Mouse (Mus musculus): ENCODE results near the gene Gm11077. TPM values are rescaled to one million over a fixed set of nuclear protein-coding genes. Genes with fewer than 3 reads are reported as not detected.

The Gm11077 gene
- polyA plus RNA-seq (2012; rRNA removed): not detected in 2 replicates

DNA sequence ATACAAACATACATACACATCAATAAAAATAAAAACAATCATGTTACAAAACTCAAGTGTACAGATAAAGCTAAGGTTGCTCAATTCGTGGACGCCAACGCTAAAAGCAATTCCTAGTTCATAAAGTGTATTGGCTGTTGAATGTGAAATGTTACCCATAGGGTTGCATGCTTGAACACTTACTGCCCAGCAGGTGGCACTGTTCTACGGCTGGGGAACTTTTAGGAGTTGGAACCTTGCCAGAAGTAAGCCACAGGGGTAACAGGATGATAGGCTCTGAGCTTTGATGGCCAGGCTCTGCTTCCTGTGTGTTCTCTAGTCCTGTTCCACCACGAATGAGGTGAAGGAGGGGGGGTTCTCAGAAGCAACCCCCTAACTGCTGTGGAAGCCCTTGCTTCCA lies at the start of gene Gm11077:
Gm11077 (plus strand) TSS at position 13 of the 400 bp plus-strand sequence.
- H3K4me1 ChIP-seq (ENCODE audit: control insufficient read depth, insufficient read depth, low read length): no peaks in the 10 kb centered on the region
- TF ChIP-seq CTCF (IDR thresholded peaks at IDR 0.05; ENCODE audit: extremely low read depth, insufficient read depth, low read length): no peak
- no peak for TF ChIP-seq POLR2A (IDR thresholded peaks at IDR 0.05; ENCODE audit: extremely low read depth, insufficient read depth, low read length)
- no peak within 1 kb of the TSS for H3K4me3 ChIP-seq (ENCODE audit: insufficient read depth, low read length)
- H3K27ac ChIP-seq (ENCODE audit: insufficient read depth, low read length): no peak within 1 kb of the TSS

DNA sequence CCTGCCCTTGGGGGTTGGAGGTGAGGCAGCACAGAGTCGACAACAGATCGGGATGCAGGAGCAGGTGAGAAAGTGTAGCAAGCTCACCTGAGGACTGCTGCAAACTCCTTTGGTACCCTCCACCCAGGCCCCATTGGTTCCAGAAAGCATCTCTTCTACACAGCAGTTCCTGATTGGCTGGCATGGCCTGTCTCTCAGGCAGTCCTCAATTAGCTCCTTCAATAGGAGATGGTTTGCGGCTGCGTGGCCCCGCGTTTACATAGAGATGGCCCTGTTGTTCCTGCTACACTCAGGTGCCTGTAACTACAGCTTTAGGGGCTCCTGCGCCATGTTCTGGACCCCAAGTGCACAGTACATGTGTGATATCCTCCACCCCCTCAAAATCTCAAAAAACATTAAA lies 48.4 kb upstream of the Gm11077 start:
- Histone ChIP-seq H3K4me1 (ENCODE audit: control insufficient read depth, insufficient read depth, low read length) (peaks cover 2% of the 10 kb centered on the region; the same call in 1 of the 2 replicates), H3K27ac (ENCODE audit: insufficient read depth, low read length) (no peak overlapping the region), H3K4me3 (ENCODE audit: insufficient read depth, low read length) (no peak overlapping the region)
- no peak for TF ChIP-seq POLR2A (IDR thresholded peaks at IDR 0.05; ENCODE audit: extremely low read depth, insufficient read depth, low read length)
- no peak for TF ChIP-seq CTCF (IDR thresholded peaks at IDR 0.05; ENCODE audit: extremely low read depth, insufficient read depth, low read length)

DNA sequence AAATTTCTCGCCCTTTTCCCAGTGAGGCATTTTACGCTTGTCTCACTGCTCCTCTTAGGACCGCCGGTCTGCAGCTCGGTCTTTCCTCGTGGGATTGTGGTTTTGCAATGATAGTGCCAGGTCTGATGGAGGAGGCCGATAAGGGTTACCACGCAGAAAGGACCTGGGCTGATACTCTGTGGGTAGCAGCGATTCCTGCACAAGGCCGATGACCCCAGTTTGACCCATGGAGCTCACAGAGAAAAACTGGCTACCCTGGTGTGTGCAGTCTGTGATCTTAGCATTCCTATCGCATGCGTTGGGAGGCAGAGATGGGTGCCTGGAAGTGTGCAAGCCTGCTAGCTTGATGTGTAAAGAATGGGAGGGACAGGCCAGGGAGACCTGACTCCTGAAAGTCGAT lies 46.3 kb upstream of the Gm11077 start:
- no peak overlapping the region for H3K27ac ChIP-seq (ENCODE audit: insufficient read depth, low read length)
- H3K4me1 ChIP-seq (ENCODE audit: control insufficient read depth, insufficient read depth, low read length): peaks cover 2% of the 10 kb centered on the region; the same call in 1 of the 2 replicates
- TF ChIP-seq POLR2A (IDR thresholded peaks at IDR 0.05; ENCODE audit: extremely low read depth, insufficient read depth, low read length) (no peak), CTCF (IDR thresholded peaks at IDR 0.05; ENCODE audit: extremely low read depth, insufficient read depth, low read length) (no peak)
- no peak overlapping the region for H3K4me3 ChIP-seq (ENCODE audit: insufficient read depth, low read length)

DNA sequence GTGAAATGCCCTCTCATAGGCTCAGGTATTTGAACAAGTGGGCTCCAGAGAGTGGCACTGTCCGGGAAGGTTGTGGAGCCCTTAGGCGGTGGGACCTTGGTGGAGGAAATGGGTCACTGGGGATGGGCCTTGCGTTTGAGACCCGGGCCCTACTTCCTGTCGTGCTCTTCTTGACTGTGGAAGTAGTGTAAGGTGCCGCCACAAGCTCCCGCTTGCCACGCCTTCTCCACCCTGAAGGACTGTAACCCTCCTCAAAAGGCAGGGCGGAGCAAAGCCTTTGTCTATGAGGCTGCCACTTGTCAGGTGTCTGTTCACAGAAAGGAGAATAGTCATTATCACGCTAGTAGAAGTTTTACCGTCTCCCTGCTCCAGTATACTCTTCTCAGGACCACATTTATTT lies 44.7 kb upstream of the Gm11077 start:
- TF ChIP-seq POLR2A (IDR thresholded peaks at IDR 0.05; ENCODE audit: extremely low read depth, insufficient read depth, low read length) (no peak), CTCF (IDR thresholded peaks at IDR 0.05; ENCODE audit: extremely low read depth, insufficient read depth, low read length) (no peak)
- Histone ChIP-seq H3K4me3 (ENCODE audit: insufficient read depth, low read length) (no peak overlapping the region), H3K4me1 (ENCODE audit: control insufficient read depth, insufficient read depth, low read length) (no peaks in the 10 kb centered on the region), H3K27ac (ENCODE audit: insufficient read depth, low read length) (no peak overlapping the region)

DNA sequence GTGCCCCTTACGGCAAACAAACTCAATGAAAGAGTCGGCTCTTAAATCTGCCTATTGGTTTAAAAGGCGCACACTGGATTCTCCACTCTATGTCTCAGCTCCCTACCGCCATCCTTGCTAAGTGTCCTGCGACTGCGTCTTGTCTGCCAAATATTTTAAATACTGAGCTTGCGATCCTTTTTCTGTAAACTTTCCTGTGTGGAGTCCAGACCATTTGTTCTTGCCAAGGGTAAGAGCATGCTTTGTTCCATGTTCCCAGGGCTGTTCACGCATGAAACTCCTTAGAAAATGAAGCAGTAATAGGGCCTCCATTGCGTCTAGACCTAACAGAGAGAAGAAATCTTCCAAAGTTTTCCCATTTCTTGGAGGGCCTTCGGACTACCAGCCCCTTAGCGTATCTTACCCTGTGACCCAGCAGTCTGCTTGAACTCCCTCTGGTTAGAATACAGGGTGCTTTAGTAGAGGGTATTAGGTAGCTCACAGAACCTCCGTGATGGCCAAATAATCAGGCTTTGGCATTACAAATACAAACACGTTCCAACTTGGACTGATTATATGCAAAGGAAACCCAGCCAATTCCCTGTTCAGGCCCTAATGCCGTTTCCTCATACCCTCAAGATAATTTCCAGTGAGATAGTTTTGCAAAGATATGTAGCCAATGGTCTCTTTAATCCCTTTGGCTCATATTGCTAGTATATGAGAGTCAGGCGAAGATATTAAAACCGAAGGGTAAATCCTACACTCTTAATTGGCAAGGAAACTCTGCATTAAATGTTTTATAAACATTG lies 39.3 kb upstream of the Gm11077 start:
- TF ChIP-seq CTCF (IDR thresholded peaks at IDR 0.05; ENCODE audit: extremely low read depth, insufficient read depth, low read length) (no peak), POLR2A (IDR thresholded peaks at IDR 0.05; ENCODE audit: extremely low read depth, insufficient read depth, low read length) (no peak)
- Histone ChIP-seq H3K27ac (ENCODE audit: insufficient read depth, low read length) (no peak overlapping the region), H3K4me3 (ENCODE audit: insufficient read depth, low read length) (no peak overlapping the region), H3K4me1 (ENCODE audit: control insufficient read depth, insufficient read depth, low read length) (no peaks in the 10 kb centered on the region)

DNA sequence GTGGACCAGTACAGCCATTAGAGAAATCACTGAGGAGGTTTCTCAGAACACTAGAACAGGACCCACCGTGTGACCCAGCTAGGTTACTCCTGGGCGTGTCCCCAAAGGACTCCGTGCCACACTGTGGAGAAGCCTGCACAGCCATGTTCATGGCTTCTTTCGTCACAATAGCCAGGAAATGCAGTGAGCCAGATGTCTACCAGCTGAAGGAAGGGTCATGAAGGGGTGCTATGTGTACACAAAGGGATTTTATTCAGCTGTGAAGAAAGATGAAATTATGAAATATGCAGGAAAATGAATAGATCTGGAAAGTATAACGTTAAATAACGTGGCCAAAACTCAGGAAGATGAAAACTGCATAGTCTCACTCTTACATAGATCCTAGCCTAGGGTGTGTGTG lies 36.9 kb upstream of the Gm11077 start:
- Histone ChIP-seq H3K27ac (ENCODE audit: insufficient read depth, low read length) (no peak overlapping the region), H3K4me3 (ENCODE audit: insufficient read depth, low read length) (no peak overlapping the region), H3K4me1 (ENCODE audit: control insufficient read depth, insufficient read depth, low read length) (no peaks in the 10 kb centered on the region)
- TF ChIP-seq CTCF (IDR thresholded peaks at IDR 0.05; ENCODE audit: extremely low read depth, insufficient read depth, low read length) (no peak), POLR2A (IDR thresholded peaks at IDR 0.05; ENCODE audit: extremely low read depth, insufficient read depth, low read length) (no peak)

DNA sequence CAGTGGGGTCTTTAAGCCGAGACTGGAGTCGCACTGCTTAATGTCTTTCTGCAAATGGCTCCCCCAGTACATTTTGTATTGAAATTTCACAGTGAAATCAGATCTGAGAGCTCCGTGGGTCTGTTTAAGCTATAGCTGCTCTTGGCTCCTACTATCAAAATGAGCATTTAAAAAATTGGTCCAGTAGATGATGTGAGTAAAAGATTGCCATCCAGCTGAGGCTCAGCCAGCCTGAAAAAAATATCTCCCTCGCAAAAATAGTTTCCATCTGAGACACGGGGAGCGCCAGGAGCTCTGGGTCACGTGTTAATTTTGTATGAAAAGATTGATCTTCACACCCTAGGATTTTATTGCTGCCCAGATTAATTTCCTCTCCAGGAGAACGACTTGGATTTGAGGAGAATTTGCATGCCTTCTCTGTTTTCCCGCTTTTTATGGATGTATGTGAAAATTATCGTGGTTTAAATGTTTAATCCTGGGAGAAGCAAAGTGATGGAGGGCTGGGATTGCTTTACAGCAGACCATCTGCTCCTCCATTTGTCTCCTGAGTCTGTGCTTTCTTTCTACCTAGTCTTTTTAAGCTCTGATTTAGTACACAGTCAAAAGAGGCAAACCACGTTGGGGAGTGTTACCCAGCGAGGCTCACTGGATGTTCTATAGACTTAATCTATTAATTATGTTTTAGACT lies 32.7 kb upstream of the Gm11077 start:
- Histone ChIP-seq H3K27ac (ENCODE audit: insufficient read depth, low read length) (no peak overlapping the region), H3K4me1 (ENCODE audit: control insufficient read depth, insufficient read depth, low read length) (no peaks in the 10 kb centered on the region), H3K4me3 (ENCODE audit: insufficient read depth, low read length) (no peak overlapping the region)
- no peak for TF ChIP-seq CTCF (IDR thresholded peaks at IDR 0.05; ENCODE audit: extremely low read depth, insufficient read depth, low read length)
- no peak for TF ChIP-seq POLR2A (IDR thresholded peaks at IDR 0.05; ENCODE audit: extremely low read depth, insufficient read depth, low read length)

DNA sequence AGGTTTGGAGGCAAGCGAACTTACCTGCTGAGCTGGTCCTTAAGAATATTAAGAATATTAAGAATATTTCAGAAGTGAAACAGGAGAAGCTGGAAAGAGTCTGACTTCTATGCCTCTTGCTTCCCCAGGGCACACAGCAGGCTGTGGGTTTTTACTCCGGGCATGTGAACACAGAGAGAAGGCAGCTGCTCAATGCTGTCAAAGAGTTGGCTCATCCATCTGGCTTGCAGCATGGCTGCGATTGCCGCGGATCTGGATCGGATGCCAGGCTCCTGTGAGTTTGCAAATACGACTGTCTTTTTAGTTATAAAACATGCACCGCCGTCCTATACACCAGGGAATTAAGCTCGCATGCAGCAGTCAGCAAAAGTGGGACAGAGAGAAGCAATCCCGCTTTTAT lies 31.1 kb upstream of the Gm11077 start:
- Histone ChIP-seq H3K4me1 (ENCODE audit: control insufficient read depth, insufficient read depth, low read length) (no peaks in the 10 kb centered on the region), H3K27ac (ENCODE audit: insufficient read depth, low read length) (no peak overlapping the region), H3K4me3 (ENCODE audit: insufficient read depth, low read length) (no peak overlapping the region)
- TF ChIP-seq CTCF (IDR thresholded peaks at IDR 0.05; ENCODE audit: extremely low read depth, insufficient read depth, low read length): no peak
- no peak for TF ChIP-seq POLR2A (IDR thresholded peaks at IDR 0.05; ENCODE audit: extremely low read depth, insufficient read depth, low read length)

DNA sequence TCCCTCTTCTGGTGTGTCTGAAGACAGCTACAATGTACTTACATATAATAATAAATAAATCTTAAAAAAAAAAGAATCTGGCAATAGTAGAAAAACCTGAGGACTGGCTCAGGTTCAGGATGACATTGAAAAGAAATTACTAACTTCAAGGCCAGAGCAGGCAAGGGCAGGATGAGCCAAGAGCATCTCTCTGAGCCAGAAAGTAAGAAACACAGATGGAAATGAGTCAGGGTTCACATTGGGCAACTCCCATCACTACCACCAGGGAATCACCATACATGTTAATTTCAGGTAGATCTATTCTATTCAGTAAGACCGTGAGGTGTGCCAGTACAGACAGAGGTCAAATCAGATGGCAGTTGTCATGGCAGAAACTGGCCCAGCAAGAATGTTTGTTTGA lies 30.5 kb upstream of the Gm11077 start:
- no peak overlapping the region for H3K27ac ChIP-seq (ENCODE audit: insufficient read depth, low read length)
- TF ChIP-seq POLR2A (IDR thresholded peaks at IDR 0.05; ENCODE audit: extremely low read depth, insufficient read depth, low read length) (no peak), CTCF (IDR thresholded peaks at IDR 0.05; ENCODE audit: extremely low read depth, insufficient read depth, low read length) (no peak)

DNA sequence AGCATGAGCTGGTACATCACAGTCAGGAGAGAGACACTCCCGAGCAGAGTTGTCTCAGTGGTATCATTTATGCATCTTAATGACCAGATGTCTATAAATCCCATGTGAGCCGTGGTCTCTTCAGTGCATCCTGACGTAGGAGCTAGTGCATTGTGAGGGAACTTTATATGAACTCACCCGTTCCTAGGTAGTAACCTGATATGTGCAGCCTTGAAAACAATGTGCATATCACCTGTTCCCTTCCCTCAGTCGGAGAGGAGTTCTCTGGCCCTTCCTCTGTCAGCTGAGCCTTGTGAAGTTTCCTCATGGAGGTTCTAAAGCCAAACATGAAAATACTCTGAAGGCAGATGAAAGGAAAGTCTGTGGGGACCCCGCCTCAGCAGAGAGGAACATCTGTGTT lies 27.8 kb upstream of the Gm11077 start:
- H3K27ac ChIP-seq (ENCODE audit: insufficient read depth, low read length): no peak overlapping the region
- H3K4me1 ChIP-seq (ENCODE audit: control insufficient read depth, insufficient read depth, low read length): no peaks in the 10 kb centered on the region
- H3K4me3 ChIP-seq (ENCODE audit: insufficient read depth, low read length): no peak overlapping the region
- TF ChIP-seq CTCF (IDR thresholded peaks at IDR 0.05; ENCODE audit: extremely low read depth, insufficient read depth, low read length) (no peak), POLR2A (IDR thresholded peaks at IDR 0.05; ENCODE audit: extremely low read depth, insufficient read depth, low read length) (no peak)

More for the DNA sequence above, 30.5 kb upstream of the Gm11077 start:
- no peak overlapping the region for H3K4me3 ChIP-seq (ENCODE audit: insufficient read depth, low read length)
- H3K4me1 ChIP-seq (ENCODE audit: control insufficient read depth, insufficient read depth, low read length): no peaks in the 10 kb centered on the region
